Mouse (Mus musculus) megakaryocyte progenitor cell, adult 5-6 weeks (primary cell): ENCODE data around the gene Ptpa. TPM values are rescaled to one million over a fixed set of nuclear protein-coding genes. Genes with fewer than 3 reads are reported as not detected.
A peak's percentile ranks its signal among the peaks of the same experiment; 100 is the strongest.

Experiments used
- ATAC-seq: replicated peaks from 2 replicates; pipeline ENCODE4 v1.8.0; 2016; ENCODE audit warnings: mild to moderate bottlenecking, moderate TSS enrichment, inconsistent platforms; ENCODE audit not compliant: poor library complexity
- total RNA-seq, 2 experiments: library from RNA; stranded (forward) in 1 of 2; stranded (reverse) in 1 of 2; fragments of 157-497, 149-512 nt in 1 of 2; fragments of 200-1000 nt in 1 of 2; gene quantifications; 2 replicates each; pipeline versions ENCODE4 v1.2.3 to v1.2.4; 2015 to 2017

Gene Ptpa
- total RNA-seq, 2 experiments from 2014 or later, result 63.0 to 75.9 TPM

- no peak for ATAC-seq
Measured at GRCm38 (mm10) chr2:30436156-30436545, 20.3 kb downstream of the Ptpa start.

GRCm38 (mm10) chr2:30436809-30437208 lies 21.0 kb downstream of the Ptpa start:
- ATAC-seq, result no peak

DNA sequence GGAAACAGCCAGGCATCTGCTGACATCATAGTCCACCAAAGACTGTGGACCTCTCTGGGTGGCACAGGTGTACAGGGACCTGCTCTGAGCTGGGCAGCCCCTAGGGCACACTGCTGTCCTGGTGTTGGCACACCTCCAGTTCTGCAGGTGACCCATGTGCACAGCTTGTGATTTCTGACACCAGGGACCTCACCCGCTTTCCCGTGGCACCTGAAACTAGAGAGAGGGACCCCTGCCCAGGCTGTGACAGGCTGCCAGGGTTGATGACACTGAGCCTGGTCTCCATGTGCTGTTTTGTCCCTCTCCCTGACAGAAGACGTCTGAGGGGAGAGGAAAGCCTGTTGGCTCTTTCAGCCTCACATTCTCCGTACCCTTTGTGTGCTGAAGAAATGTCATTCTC lies 22.0 kb downstream of the Ptpa start:
- ATAC-seq, result no peak

- no peak for ATAC-seq
Measured at GRCm38 (mm10) chr2:30439631-30440030, 23.8 kb downstream of the Ptpa start.

GRCm38 (mm10) chr2:30440211-30440700 lies 24.4 kb downstream of the Ptpa start:
- ATAC-seq, result no peak

GRCm38 (mm10) chr2:30440701-30441517 lies 25.1 kb downstream of the Ptpa start:
- peak; percentile 80 for ATAC-seq

GRCm38 (mm10) chr2:30441518-30442497 lies 26.0 kb downstream of the Ptpa start:
- peak; percentile 36 for ATAC-seq

DNA sequence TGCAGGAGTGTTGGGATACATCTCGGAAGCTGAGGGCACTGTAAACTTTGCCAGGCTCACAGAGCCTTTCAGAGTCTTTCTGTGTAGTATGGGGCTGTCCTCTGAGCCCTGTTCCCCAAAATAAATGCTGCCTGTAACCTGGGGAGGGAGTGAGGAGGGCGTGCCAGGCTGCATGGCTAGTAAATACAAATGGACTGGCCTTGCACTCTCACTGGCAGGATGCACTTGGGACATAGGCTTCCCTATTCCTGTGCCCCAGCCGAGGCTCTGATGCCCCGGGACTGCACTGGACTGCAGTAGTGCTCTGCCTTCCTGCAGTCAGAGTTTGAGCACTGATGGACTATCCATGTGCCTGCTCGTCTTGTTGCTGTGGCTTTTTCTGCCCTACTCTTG lies 26.7 kb downstream of the Ptpa start:
- ATAC-seq, result no peak

DNA sequence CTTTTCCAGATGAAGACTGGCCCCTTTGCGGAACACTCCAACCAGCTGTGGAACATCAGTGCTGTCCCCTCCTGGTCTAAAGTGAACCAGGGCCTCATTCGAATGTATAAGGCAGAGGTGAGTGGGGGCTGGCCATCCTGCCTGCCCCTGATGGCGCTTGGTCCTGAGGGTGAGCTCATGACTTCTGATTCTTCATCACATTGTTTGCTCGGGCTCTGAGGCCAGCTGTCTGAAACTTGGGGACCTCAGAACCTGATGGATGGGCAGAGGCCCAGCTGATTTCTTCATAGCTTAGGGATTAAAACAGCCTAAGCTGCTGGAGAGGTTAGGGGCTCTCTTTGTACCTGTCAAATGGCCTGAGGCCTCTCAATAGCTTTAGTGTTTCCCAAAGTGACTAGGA lies 27.4 kb downstream of the Ptpa start:
- no peak for ATAC-seq

DNA sequence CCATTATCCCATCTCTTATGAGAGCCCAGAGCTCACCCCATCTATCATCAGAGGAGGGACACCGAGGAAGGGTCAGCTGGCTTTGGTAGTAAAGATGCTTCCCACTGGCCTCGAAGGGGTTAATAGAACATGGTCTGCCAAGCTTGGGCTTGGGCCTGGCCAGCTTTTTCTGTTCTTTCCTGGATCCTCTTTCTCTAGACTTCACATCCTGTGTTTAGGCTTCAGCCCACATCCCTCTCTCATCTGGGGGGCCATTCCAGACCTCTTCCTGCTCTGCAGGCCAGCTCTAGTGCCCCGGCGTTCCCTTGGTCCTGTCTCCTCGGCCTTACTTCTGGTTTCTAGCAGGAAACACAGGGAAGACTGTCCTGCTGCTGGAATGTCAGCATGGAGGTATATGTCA lies 28.2 kb downstream of the Ptpa start:
- no peak for ATAC-seq

DNA sequence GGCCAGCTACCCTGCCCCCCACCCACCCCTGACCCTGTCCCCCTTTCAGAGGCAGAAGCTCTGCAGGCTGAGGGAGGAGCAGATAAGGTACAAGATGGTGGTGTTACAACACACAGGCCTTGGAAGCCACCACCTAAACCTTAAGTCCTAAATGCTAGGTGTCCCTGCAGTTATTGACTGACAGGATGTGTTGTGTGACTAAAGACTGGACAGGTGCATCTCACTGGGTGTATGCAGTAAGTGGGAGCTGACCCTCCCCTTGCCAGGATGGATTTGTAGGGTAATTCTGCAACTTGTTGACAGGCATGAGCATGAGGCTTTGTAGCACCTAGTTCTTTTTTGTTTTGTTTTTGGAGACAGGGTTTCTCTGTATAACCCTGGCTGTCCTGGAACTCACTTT lies 28.6 kb downstream of the Ptpa start:
- ATAC-seq, result no peak

DNA sequence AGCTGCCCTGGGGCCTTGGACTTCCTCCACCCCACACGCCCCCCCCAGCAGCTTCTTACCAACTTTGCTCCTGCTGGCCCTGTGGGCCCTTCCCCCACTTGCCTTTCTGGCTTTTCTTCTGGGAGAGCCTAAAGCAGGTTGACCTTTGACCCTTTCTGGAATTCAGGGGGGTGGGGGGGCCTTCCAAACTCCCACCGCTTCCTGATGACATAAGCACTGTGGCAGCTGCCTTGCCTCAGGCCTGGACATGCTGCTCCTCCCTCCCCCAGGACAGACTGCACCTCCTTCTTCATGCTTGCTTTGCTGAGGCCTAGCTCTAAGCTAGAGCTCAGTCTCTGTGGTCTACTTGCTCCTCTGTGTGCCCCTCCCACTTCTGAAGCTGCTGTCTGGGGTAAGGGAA lies 29.5 kb downstream of the Ptpa start:
- no peak for ATAC-seq

DNA sequence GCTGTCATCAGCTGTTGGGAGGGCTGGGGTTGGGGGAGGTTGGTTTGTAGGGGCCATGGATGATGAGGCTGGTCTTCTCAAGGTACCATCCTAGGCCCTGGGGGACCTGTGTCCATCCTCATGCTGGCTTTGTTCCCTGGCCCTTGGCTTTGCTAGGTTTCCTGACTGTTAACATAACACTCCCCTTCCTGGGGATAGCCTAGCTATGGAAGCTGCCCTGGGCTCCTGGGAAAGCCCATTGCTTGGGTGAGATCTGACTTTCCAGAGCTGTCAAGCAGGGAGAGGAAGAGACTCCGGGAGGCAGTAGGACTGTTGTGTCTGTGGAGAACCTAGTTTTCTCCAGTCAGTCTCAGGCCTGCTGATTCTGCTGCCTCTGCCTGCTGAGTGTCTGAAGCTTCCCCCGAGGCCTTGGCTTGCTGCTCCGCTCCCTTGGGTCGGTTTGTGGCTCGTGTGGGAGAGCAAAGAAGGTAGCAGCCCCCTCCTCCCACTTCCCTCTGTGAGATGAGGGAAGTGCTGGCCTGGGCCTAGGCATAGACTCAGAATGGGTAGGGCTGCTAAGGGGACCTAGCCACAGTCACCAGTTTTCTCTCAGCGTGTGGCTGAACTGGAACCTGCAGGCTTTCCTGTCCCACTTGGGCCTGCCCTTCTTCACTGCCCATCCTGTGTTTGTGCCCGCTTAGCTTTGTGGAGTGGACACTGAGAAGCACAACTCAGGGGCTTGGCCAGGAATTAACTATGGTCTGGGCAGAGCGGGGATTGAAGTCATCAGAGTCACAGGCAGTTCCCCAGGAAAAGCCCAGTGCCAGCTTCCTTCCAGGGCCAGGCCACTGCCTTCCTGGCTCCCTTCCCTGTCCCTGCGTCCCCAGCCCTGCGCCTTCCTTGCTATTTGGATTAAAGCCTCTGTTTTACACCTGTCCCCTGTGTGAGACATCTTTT lies 31.3 kb downstream of the Ptpa start:
- peak; percentile 21; the same call in 1 of the 2 replicates for ATAC-seq

- no peak for ATAC-seq
Measured at GRCm38 (mm10) chr2:30448371-30448770, 32.5 kb downstream of the Ptpa start.

DNA sequence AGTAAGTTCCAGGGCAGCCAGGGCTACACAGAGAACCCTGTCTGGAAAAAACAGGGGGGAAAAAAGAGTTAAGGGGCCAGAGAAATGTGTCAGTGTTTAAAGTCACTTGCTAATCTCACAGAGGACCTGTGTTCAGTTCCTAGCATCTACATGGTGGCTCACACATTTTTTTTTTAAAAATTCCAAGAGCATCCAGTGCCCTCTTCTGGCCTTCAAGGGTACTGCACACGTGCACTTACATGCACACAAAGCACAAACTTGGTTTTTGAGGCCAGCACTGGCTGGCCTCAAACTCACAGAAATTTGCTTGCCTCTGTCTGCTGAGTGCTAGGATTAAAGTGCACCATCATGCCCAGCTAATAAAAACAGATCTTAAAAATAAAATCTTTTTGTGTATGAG lies 34.7 kb downstream of the Ptpa start:
- no peak for ATAC-seq

GRCm38 (mm10) chr2:30451525-30451924 lies 35.7 kb downstream of the Ptpa start:
- no peak for ATAC-seq

DNA sequence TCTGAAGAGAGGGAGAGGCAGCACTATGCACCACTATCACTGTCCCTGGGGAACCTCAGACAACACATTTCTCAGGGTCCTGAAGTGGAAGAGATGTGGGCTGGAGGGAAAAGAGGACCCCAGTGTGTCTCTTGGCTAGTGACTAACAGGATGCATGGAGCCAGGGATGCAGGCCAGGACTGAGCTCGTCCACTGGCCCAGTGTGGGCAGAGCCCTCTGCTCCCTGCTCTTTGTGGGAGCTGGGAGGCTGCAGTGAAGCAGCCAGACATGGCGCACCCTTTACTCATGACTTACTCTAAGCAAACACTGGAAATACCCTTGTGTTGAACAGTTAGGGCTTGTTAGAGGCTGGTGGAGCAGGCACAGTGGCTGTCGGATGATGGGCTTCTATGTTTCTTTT lies 37.7 kb downstream of the Ptpa start:
- no peak for ATAC-seq

- ATAC-seq, result peak; percentile 38
Measured at GRCm38 (mm10) chr2:30454587-30454986, 38.7 kb downstream of the Ptpa start.

DNA sequence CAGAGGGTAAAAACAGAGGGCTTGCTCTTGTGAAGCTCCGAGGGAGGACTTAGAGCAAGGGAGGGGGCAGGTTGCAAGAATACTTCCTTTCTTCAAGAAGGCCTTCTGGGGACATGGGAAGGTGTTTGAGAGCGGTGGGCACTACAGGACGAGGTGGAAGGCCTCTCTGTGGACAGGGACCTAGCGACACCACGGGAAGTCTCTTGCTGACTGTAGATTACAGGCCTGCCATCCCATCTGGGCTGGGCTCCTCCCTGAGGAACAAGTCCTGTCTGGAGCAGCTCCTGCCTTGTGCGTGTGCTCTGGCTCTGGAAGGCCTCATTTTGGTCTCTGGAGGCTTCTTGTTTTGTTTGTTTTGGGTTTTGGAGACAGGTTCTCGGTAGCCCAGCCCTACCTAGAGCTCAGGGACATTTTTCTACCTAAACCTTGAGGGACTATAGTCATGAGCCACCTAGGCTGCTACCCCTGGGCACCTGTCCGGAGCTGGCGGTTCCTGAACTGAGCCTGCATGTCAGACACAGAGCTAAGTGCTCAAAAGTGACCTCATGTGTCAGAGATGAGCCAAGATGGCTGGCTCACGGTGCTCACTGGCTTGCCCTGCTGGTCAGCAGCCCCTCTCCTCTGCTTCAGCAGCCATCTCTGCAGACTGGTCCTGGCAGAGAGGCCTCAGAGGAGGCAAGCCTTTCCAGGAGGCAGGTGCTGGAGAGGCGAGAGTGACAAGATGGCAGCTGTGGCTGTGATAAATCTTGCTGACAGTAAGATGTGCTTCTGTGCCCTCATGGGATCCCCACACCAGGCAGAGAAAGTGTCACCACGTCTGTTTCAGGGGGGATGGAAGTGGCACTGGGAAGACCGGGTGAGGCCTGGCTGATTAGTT lies 40.5 kb downstream of the Ptpa start:
- ATAC-seq, result no peak

DNA sequence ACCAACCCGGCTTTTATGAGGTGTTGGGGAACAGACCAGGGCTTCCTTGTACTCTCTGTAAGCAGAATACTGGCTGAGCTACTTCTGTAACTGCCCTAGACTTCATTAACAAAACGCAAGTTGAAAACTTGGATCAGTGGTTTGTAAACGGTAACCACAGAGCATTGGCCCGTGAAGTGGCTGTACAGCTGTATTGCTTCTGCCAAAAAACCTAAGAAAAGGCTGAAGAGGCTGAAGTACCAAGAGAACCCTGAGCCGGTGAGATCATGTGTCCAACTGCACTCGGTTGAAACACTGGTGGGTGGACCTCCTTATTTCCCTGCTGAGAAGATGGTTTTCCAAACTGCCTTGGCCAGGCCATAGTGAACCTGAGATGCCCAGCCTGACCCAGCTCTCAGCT lies 42.5 kb downstream of the Ptpa start:
- ATAC-seq, result no peak
